Mouse (Mus musculus) kidney, adult 11 months (tissue): ENCODE data around the gene Kif12.

Experiments used
- DNase-seq: peaks from one replicate; pipeline ENCODE4 v3.0.0; 2022

Kif12 gene

DNA sequence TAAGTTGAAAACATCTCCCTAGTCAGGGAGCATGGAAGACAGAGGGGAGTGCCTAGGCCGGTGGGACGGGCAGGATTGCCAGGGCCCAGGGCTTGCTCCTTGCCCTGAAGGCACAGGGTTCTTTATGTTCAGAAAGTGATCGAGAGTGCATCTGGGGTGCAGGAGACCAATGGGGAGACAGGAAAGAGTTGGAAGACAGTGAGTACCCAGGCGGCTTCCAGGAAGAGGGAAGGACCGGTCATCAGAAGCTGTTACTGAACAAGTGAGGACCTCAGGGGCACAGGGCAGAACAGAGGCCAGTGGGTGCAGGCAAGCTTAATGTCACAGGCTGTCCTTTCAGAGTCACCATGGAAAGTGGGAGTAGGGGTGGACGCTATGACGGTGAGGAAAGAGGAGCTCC is 13.7 kb downstream of the Kif12 start:
- DNase-seq = peak; percentile 42

GRCm38 (mm10) chr4:63156726-63157634 is 15.0 kb downstream of the Kif12 start:
- peak; percentile 89 for DNase-seq

DNA sequence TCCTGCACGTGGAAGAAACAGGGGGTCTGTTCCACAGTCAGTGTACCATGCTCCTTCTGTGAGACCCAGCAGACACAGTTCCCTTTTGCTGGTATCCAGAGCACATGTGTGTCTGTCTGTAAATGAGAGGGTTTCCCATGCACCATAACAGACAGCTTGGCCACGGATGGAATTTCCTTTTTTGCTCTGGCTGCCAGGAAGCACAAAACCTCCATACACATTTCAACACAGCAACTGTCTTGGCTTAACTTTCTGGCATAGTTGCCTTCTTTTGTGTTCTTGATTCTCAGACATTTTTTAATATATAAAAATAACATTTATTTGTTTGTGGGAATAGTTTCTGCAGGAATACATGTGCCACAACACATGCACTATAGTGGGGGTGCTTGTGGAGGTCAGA is 16.3 kb downstream of the Kif12 start:
- DNase-seq = no peak

- DNase-seq = no peak
These were observed 17.2 kb downstream of the Kif12 start, which contains the start of gene Ambp for GRCm38 (mm10) chr4:63154699-63155098. Gene Ambp (minus strand): TSS chr4:63154799.

GRCm38 (mm10) chr4:63154028-63154427 is 17.9 kb downstream of the Kif12 start:
- no peak for DNase-seq

DNA sequence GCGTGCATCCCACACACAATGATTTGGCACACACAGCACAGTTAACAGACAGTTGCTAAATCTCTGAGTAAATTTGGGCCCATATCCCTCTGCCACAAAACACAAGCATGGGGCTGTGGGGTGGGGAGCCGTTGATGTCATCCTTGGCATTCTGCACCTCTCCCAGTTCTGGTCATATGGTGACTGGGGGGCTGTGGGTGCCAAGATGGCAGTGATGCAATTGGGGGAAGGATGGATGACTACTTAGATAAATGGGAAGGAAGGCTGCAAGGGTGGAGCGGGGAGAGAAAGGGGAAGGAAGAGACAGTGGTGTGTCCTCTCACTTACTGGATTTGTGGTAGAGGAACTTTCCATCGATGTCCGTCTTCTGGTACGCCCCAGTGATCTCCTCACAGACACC is 20.8 kb downstream of the Kif12 start:
- DNase-seq = no peak

- DNase-seq = no peak
These were observed 24.7 kb downstream of the Kif12 start for GRCm38 (mm10) chr4:63147268-63147667.

DNA sequence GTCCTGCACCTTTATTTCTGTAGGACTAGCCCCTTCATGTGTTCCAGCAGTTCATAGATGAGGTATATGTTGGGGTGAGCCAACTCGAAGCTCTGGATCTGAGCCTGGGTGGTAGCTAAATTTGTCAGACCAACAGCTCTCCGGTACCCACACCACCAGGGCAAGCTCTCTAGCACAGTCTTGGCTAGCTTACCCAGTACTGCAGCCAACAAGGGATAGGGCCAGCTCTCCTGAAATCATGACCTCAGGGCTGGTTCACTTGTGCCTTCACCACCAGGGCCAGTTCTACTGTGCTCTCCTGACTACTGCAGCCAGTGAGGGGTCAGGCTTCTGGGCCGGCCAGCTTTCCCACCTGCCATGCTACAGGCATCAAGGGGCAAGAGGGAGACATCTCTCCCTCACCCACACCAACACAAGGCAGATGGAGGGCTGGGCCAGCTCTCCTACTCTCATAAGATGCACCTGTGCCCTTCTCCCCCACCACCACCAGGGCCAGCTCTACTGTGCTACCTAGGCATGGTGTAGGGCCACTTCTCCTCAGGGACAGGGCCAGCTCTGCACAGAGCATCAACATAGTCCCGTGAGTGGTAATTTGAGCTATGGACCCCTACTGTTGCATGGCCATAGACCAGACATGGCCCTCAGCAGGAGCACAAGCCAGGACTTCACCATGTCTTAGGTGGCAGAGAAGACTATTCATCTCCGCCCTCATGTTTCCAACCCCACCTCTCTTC is 41.9 kb downstream of the Kif12 start:
- no peak for DNase-seq

GRCm38 (mm10) chr4:63124861-63125466 is 47.0 kb downstream of the Kif12 start:
- no peak for DNase-seq

DNA sequence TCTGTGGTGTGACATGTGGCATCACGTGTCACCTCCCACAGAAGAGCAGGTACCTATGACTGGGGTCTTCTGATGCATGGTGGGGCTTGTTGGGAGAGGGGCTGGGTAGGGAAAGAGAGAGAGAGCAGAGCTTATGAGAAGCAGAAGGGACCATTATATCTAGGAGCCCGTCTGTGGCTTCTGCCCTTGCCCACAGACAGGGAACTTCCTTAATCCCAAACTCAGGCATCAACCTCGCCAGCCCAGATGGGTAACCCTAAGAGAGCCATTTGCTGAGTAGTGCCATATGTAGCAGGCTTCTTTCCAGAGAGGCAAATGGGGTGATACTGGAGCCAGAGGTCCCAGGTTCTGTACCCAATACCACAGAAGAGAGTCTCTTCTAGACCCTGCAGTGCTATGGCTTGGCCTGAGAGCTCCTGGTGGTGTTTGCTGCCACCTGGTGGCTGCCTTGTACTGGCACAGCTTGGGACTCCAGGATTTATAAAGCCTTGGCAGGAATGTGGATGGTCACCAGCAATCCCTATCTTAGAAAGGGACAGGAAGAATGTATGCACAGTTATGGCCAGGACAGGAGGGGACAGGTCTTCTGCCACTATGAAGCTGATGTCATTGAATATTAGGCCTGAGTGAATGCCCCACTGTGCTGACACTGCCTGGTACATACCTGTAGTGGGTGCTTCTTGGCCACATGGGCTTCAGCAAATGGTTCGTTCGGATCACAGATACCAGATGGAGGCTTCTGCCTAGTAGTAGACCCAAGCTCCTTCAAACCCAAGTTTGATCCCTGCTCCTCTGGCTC is 53.1 kb downstream of the Kif12 start:
- peak; percentile 72 for DNase-seq
